Mouse (Mus musculus): ENCODE measurements around the gene Reep3. TPM values are rescaled to one million over a fixed set of nuclear protein-coding genes. Genes with fewer than 3 reads are reported as not detected.

Gene Reep3
- 20.7 TPM for polyA plus RNA-seq (2015; fragmentation: Illumina TruSeq; extraction: RNeasy Lipid Tissue Mini Kit (QIAGEN cat#74804); ENCODE audit: low read depth, low replicate concordance)

DNA sequence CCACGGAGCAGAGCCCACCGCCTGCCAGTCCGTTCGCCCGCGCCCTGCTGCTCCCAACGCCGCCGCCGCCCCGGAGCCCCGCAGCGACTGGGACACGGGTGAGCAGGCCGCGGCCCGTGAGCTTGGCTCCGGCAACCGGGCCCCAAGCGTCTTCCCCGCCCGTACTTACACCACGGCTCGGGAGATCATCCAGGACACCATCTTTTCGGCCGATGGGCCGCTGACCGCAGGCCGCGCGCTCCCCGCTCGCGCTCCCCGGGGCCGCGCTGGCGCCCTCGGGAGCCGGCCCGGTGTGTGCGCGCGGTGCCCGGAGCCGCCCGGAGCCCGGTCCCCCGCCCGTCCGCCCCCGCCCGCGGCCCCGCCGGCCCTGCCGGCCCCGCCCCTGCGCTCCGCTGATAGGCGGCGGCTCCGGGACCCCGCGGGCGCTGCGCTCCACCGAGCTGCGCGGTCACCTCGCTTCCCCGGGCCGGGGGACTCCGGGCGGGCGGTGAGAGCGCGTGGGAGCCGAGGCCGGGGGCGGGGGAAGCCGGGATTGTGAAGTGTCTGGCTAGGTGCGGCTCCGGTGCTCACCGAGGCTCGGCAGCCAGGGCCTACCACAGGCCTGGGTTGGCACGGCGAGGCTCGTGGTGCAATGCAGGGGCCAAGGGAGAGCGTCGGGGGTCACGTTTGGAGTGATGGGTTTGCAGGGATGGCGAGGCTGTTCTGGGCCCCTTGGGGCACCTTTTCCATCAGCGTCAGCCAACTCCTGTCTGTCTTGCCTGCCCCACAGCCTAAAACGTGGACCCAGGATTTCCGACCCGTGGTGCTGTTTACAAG, at the start of gene Reep3:
Gene Reep3, minus strand, starts transcription at position 325 of the 816 bp plus-strand sequence.

DNA sequence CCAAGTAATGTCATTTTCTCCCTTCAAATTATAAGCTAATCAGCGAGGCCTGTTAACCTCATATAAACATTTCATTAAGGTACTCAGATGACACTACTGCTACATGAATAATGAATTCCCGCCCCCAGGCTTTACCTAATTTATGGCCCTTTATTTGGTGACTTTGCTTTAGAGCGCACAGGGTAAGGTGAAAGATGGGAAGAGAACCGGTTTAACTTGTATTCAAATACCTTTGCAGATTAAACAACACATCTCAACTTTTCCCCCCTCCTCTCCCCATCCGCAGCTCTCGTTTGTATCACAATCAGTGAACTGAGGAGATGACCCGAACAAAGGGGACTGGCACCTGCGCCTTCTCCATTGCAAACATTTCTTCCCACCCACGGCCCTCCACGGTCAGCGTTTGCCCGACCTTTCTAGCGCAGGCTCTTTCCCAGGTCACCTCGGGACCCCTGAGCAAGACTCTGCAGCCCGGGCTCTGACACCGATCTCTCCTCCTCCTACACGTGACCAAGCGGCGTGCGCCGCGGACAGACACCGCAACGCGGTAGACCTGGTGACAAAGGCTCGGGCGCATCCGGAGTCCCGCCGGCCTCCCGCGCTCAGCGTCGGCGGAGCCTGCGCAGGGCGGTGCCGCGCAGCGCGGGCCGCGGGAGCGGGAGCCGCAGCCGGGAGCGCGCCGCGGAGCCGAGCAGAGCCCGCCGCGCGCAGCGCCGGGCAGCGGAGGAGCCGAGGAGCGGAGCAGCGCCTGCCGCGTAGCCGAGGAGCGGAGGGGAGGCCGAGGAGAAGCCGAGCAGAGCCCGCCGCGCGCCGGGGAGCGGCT, 736 bp downstream of the Reep3 start, which contains the start of gene Jmjd1c:
Gene Jmjd1c, plus strand, starts transcription at position 328 of the 823 bp plus-strand sequence.

Other genes starting within 250 kb of the Reep3 start
- 30.5 TPM for gene Jmjd1c, start 820 bp downstream of the Reep3 start, polyA plus RNA-seq (2015; fragmentation: Illumina TruSeq; extraction: RNeasy Lipid Tissue Mini Kit (QIAGEN cat#74804); ENCODE audit: low read depth, low replicate concordance)
- gene Nrbf2, start 188.4 kb upstream of the Reep3 start, polyA plus RNA-seq (2015; fragmentation: Illumina TruSeq; extraction: RNeasy Lipid Tissue Mini Kit (QIAGEN cat#74804); ENCODE audit: low read depth, low replicate concordance): 33.8 TPM